Mouse (Mus musculus) limb, embryonic 14.5 days (tissue): ENCODE measurements around the gene Lum. TPM values are rescaled to one million over a fixed set of nuclear protein-coding genes. Genes with fewer than 3 reads are reported as not detected.

ENCODE experiments used
- ATAC-seq: fragments of 200-750 bp; cut with Nextera tagmentation; 2 replicates; pipeline ENCODE4 v1.8.0; 2017; ENCODE audit warnings: low read depth, moderate number of reproducible peaks, moderate TSS enrichment; ENCODE audit not compliant: low FRiP score
- DNase-seq: peaks from one replicate; pipeline ENCODE4 v3.0.0-alpha.2; 2015; ENCODE audit warnings: low spot score
- H3K27ac ChIP-seq: fragments of 300-500 bp; sonication (generic); replicated peaks from 2 replicates; pipeline ENCODE4 v1.5.1; 2014; ENCODE audit warnings: low read depth, mild to moderate bottlenecking, low read length, moderate library complexity, mixed read lengths
- H3K27me3 ChIP-seq: fragments of 300-500 bp; sonication (generic); 2 replicates; pipeline ENCODE4 v1.6.1; 2014; ENCODE audit warnings: low read length, mixed read lengths; ENCODE audit not compliant: control insufficient read depth, insufficient read depth
- H3K36me3 ChIP-seq: fragments of 300-500 bp; sonication (generic); 2 replicates; pipeline ENCODE4 v1.6.1; 2014; ENCODE audit warnings: mild to moderate bottlenecking, low read length, moderate library complexity, mixed read lengths; ENCODE audit not compliant: control insufficient read depth, insufficient read depth
- H3K4me1 ChIP-seq: fragments of 300-500 bp; sonication (generic); 2 replicates; pipeline ENCODE4 v1.6.1; 2014; ENCODE audit warnings: antibody characterized with exemption, low read length, mixed read lengths; ENCODE audit not compliant: control insufficient read depth, insufficient read depth
- H3K4me2 ChIP-seq: fragments of 300-500 bp; sonication (generic); replicated peaks from 2 replicates; pipeline ENCODE4 v1.6.1; 2014; ENCODE audit warnings: low read depth, mild to moderate bottlenecking, low read length, moderate library complexity; ENCODE audit not compliant: severe bottlenecking
- H3K4me3 ChIP-seq: fragments of 300-500 bp; sonication (generic); replicated peaks from 2 replicates; pipeline ENCODE4 v1.5.1; 2014; ENCODE audit warnings: low read length
- H3K9ac ChIP-seq: fragments of 300-500 bp; sonication (generic); 2 replicates; pipeline ENCODE4 v1.6.1; 2014; ENCODE audit warnings: mild to moderate bottlenecking, low read depth, low read length, moderate library complexity; ENCODE audit not compliant: severe bottlenecking
- H3K9me3 ChIP-seq: fragments of 300-500 bp; sonication (generic); 2 replicates; pipeline ENCODE4 v1.6.1; 2016; ENCODE audit warnings: low read length; ENCODE audit not compliant: control insufficient read depth
- POLR2A ChIP-seq: fragments of 200-500 bp; IDR thresholded peaks from 2 replicates; pipeline ENCODE4 v1.8.0; 2012; ENCODE audit warnings: inconsistent platforms, mild to moderate bottlenecking, moderate library complexity, borderline replicate concordance; ENCODE audit not compliant: insufficient read depth, insufficient read length; ENCODE audit errors: extremely low read depth
- WGBS: fragments of 180-500 bp; shearing (Covaris S2); extraction: QIAGEN DNeasy Blood & Tissue Kit; methylation state at CpG from one replicate; pipeline ENCODE4 v1.1.7; 2014; 5-methylcytosine and 5-hydroxymethylcytosine counted together
- polyA plus RNA-seq, 2 experiments: library from polyadenylated mRNA; depleted of rRNA in 1 of 2; stranded (reverse) in 1 of 2; unstranded in 1 of 2; fragments of >200 nt; fragmentation: Nextera tagmentation in 1 of 2; extraction: Ambion mirVana in 1 of 2; gene quantifications; 2 replicates each; pipeline versions ENCODE4 v1.2.1 to v1.2.3; 2012 to 2014

Gene Lum
- 402 and 410 TPM in 2 replicates for polyA plus RNA-seq (2012; rRNA removed)
- polyA plus RNA-seq (2014; fragmentation: Nextera tagmentation; extraction: Ambion mirVana), result 586 and 602 TPM in 2 replicates

GRCm38 (mm10) chr10:97564957-97565856 lies at the start of gene Lum:
Gene Lum (plus strand): TSS chr10:97565128.
- peak within 1 kb of the TSS; percentile 43 for H3K9ac ChIP-seq
- peaks cover 7% of the 10 kb centered on the region; the same call in 1 of the 2 replicates for H3K36me3 ChIP-seq
- no peak for TF ChIP-seq POLR2A
- H3K27me3 ChIP-seq, result no peaks in the 10 kb centered on the region
- H3K27ac ChIP-seq, result peak within 1 kb of the TSS; percentile 84
- ATAC-seq, result peak; percentile 90
- WGBS, result 16% methylated on average over 10 of the region's 10 CpGs
- peak within 1 kb of the TSS; percentile 26 for H3K4me3 ChIP-seq
- no peaks in the 10 kb centered on the region for H3K9me3 ChIP-seq
- H3K4me1 ChIP-seq, result peaks cover 14% of the 10 kb centered on the region
- peak within 1 kb of the TSS; percentile 43 for H3K4me2 ChIP-seq
- peak; percentile 82 for DNase-seq

GRCm38 (mm10) chr10:97523366-97523765 lies 41.6 kb upstream of the Lum start:
- WGBS, result 62% methylated on average over 3 of the region's 3 CpGs
- H3K4me1 ChIP-seq, result no peaks in the 10 kb centered on the region
- no peak for DNase-seq
- no peaks in the 10 kb centered on the region for H3K9me3 ChIP-seq
- no peaks in the 10 kb centered on the region for H3K27me3 ChIP-seq
- TF ChIP-seq POLR2A, result no peak
- ATAC-seq, result no peak
- no peaks in the 10 kb centered on the region for H3K36me3 ChIP-seq
- H3K27ac ChIP-seq, result no peak overlapping the region
- no peak overlapping the region for H3K9ac ChIP-seq
- H3K4me2 ChIP-seq, result no peak overlapping the region
- H3K4me3 ChIP-seq, result no peak overlapping the region

GRCm38 (mm10) chr10:97535697-97536096 lies 29.2 kb upstream of the Lum start:
- ATAC-seq (no peak), DNase-seq (no peak)
- no peak for TF ChIP-seq POLR2A
- Histone ChIP-seq H3K4me2 (no peak overlapping the region), H3K27me3 (no peaks in the 10 kb centered on the region), H3K36me3 (no peaks in the 10 kb centered on the region), H3K4me1 (no peaks in the 10 kb centered on the region), H3K9ac (no peak overlapping the region), H3K4me3 (no peak overlapping the region), H3K27ac (no peak overlapping the region), H3K9me3 (no peaks in the 10 kb centered on the region)
- WGBS, result 84% methylated on average over 4 of the region's 4 CpGs

- Histone ChIP-seq H3K27ac (no peak overlapping the region), H3K9ac (no peak overlapping the region), H3K9me3 (no peaks in the 10 kb centered on the region), H3K36me3 (no peaks in the 10 kb centered on the region), H3K4me1 (no peaks in the 10 kb centered on the region), H3K4me3 (no peak overlapping the region), H3K4me2 (no peak overlapping the region), H3K27me3 (no peaks in the 10 kb centered on the region)
- WGBS, result 26% methylated on average over 2 of the region's 2 CpGs
- ATAC-seq (peak; percentile 71), DNase-seq (peak; percentile 67)
- no peak for TF ChIP-seq POLR2A
These were observed 28.0 kb upstream of the Lum start for GRCm38 (mm10) chr10:97536921-97537320.

GRCm38 (mm10) chr10:97538202-97538601 lies 26.7 kb upstream of the Lum start:
- Histone ChIP-seq H3K9ac (no peak overlapping the region), H3K4me3 (no peak overlapping the region), H3K27ac (no peak overlapping the region), H3K36me3 (no peaks in the 10 kb centered on the region), H3K9me3 (no peaks in the 10 kb centered on the region), H3K4me1 (no peaks in the 10 kb centered on the region), H3K27me3 (no peaks in the 10 kb centered on the region), H3K4me2 (no peak overlapping the region)
- no peak for ATAC-seq
- no peak for DNase-seq
- TF ChIP-seq POLR2A, result no peak
- WGBS, result 79% methylated on average over 4 of the region's 4 CpGs
